Mouse (Mus musculus): Measurements from ENCODE around the gene Rmi1.

GRCm38 (mm10) chr13:58384371-58384770 lies 17.7 kb upstream of the Rmi1 start:
- TF ChIP-seq CTCF (IDR thresholded peaks at IDR 0.05; ENCODE audit: low read depth): no peak
- no peak for TF ChIP-seq EP300 (IDR thresholded peaks at IDR 0.05; ENCODE audit: low read depth)
